Mouse (Mus musculus) megakaryocyte, embryonic 14.5 days (primary cell): ENCODE measurements around the gene March7.

Source experiments
- FLI1 ChIP-seq: IDR thresholded peaks from 2 replicates; pipeline ENCODE4 v1.6.1; 2012; ENCODE audit warnings: low read length, inconsistent platforms, mixed read lengths
- GATA1 ChIP-seq: IDR thresholded peaks from 3 replicates; pipeline ENCODE4 v1.6.1; 2012; ENCODE audit warnings: mixed read lengths, low read length, inconsistent platforms, borderline replicate concordance

DNA sequence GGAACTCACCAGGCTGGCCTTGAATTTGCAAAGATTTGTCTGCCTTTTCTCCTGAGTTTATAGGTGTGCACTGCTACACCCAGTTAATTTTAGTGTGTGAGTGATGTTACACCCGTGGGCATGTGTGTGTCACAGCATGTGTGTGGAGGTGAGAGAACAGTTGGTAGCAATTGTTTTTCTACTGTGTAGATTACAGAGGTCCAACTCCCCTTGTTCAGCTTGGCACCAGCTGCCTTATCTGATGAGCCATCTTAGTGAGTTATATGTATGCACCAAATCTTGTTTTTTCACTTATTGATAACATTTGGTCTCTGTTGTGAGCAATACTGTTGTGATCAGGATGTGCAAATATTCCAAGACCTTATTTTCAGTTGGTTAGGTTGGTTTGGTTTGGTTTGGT lies 13.8 kb downstream of the March7 start:
- TF ChIP-seq GATA1, result no peak
- no peak for TF ChIP-seq FLI1
